Mouse (Mus musculus) embryonic facial prominence, embryonic 14.5 days (tissue): ENCODE measurements around the gene Shcbp1l. TPM values are rescaled to one million over a fixed set of nuclear protein-coding genes. Genes with fewer than 3 reads are reported as not detected.
"Not testable (repeated sequence)": the region's sequence is repeated elsewhere in the genome, so short reads cannot be mapped to it uniquely, and the experiment has no call there.

ENCODE experiments used
- ATAC-seq: fragments of 200-750 bp; cut with Nextera tagmentation; 2 replicates; pipeline ENCODE4 v1.8.0; 2017; ENCODE audit warnings: low read depth, moderate number of reproducible peaks, moderate TSS enrichment
- DNase-seq: peaks from one replicate; pipeline ENCODE4 v3.0.0-alpha.2; 2015; ENCODE audit warnings: low spot score
- H3K27ac ChIP-seq: fragments of 300-500 bp; sonication (generic); replicated peaks from 2 replicates; pipeline ENCODE4 v1.5.1; 2014; ENCODE audit warnings: low read depth, mild to moderate bottlenecking, low read length, moderate library complexity
- H3K27me3 ChIP-seq: fragments of 300-500 bp; sonication (generic); replicated peaks from 2 replicates; pipeline ENCODE4 v1.6.1; 2014; ENCODE audit warnings: low read length; ENCODE audit not compliant: control insufficient read depth, insufficient read depth
- H3K36me3 ChIP-seq: fragments of 300-500 bp; sonication (generic); 2 replicates; pipeline ENCODE4 v1.6.1; 2014; ENCODE audit warnings: low read length, mixed read lengths; ENCODE audit not compliant: control insufficient read depth, insufficient read depth
- H3K4me1 ChIP-seq: fragments of 300-500 bp; sonication (generic); 2 replicates; pipeline ENCODE4 v1.6.1; 2014; ENCODE audit warnings: antibody characterized with exemption, low read length; ENCODE audit not compliant: control insufficient read depth, insufficient read depth
- H3K4me2 ChIP-seq: fragments of 300-500 bp; sonication (generic); 2 replicates; pipeline ENCODE4 v1.6.1; 2014; ENCODE audit warnings: low read depth, mild to moderate bottlenecking, low read length, moderate library complexity, mixed read lengths
- H3K4me3 ChIP-seq: fragments of 300-500 bp; sonication (generic); 2 replicates; pipeline ENCODE4 v1.5.1; 2014; ENCODE audit warnings: low read depth, mild to moderate bottlenecking, low read length
- H3K9ac ChIP-seq: fragments of 300-500 bp; sonication (generic); 2 replicates; pipeline ENCODE4 v1.6.1; 2014; ENCODE audit warnings: low read depth, mild to moderate bottlenecking, low read length, moderate library complexity, mixed read lengths
- H3K9me3 ChIP-seq: fragments of 300-500 bp; sonication (generic); 2 replicates; pipeline ENCODE4 v1.6.1; 2016; ENCODE audit warnings: low read length; ENCODE audit not compliant: control insufficient read depth
- WGBS: fragments of 180-500 bp; shearing (Covaris S2); extraction: QIAGEN DNeasy Blood & Tissue Kit; methylation state at CpG from one replicate; pipeline ENCODE4 v1.1.7; 2014; 5-methylcytosine and 5-hydroxymethylcytosine counted together
- polyA plus RNA-seq: library from polyadenylated mRNA; unstranded; fragments of >200 nt; fragmentation: Nextera tagmentation; extraction: Ambion mirVana; gene quantifications from 2 replicates; pipeline ENCODE4 v1.2.1, GENCODE M21; 2014

The Shcbp1l gene
- polyA plus RNA-seq, 1 experiment from 2014 or later, result 0.21 TPM

DNA sequence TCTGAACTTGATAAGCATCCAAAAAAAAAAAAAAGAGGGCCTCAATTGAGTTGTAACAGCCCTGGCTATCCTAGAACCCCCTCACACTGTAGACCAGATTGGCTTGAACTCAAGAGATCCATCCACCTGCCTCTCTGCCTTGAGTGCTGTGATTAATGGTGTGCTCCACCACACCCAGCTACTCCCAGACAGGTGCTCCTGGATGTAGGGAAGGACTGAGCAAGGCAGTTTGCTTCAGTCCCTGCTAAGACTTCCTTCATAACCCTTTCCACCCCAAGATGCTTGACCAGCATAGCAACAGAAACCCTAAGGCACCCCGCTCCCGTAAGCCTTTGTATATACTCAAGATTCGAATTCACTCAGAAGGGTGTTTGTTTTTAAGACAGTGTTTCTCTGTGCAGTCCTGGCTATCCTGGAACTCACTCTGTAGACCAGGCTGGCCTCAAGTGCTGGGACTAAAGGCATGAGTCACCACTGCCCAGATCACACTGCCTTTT is 28.2 kb downstream of the Shcbp1l start:
- Histone ChIP-seq H3K9me3 (no peaks in the 10 kb centered on the region), H3K4me1 (no peaks in the 10 kb centered on the region), H3K27me3 (no peaks in the 10 kb centered on the region), H3K27ac (no peak overlapping the region), H3K4me2 (no peak overlapping the region), H3K9ac (no peak overlapping the region), H3K36me3 (peaks cover 67% of the 10 kb centered on the region), H3K4me3 (no peak overlapping the region)
- 75% methylated on average over 3 of the region's 3 CpGs for WGBS
- no peak for ATAC-seq
- no peak for DNase-seq

DNA sequence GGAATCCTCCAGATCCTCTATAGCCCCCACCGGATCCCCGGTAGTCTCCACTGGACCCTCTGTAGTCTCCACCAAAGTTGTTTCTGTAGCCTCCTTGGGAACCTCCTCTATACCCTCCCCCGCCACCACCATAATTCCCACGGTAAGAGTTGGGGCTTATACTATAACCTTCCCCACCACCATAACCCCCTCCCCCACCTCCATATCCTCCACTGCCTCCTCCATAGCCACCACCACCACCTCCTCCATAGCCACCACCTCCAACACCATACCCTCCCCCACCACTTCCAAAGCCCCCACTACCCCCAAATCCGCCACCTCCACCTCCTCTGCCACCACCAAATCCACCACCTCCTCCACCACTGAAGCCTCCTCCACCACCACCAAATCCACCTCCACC is 31.2 kb downstream of the Shcbp1l start:
- no peak overlapping the region for H3K27ac ChIP-seq
- no peak for ATAC-seq

GRCm38 (mm10) chr1:153461796-153462195 is 36.8 kb downstream of the Shcbp1l start:
- DNase-seq, result no peak
- H3K9me3 ChIP-seq, result no peaks in the 10 kb centered on the region
- H3K27me3 ChIP-seq, result no peaks in the 10 kb centered on the region
- no peaks in the 10 kb centered on the region for H3K4me1 ChIP-seq
- no peak overlapping the region for H3K4me3 ChIP-seq
- H3K36me3 ChIP-seq, result peaks cover 95% of the 10 kb centered on the region
- H3K27ac ChIP-seq, result no peak overlapping the region
- ATAC-seq, result no peak
- no peak overlapping the region for H3K4me2 ChIP-seq
- no peak overlapping the region for H3K9ac ChIP-seq
- WGBS, result 98% methylated on average over 1 of the region's 1 CpGs

More for the DNA sequence above, 31.2 kb downstream of the Shcbp1l start:
- H3K9ac ChIP-seq, result no peak overlapping the region
- no peak overlapping the region for H3K4me2 ChIP-seq
- no peak overlapping the region for H3K4me3 ChIP-seq
- H3K9me3 ChIP-seq, result no peaks in the 10 kb centered on the region
- H3K4me1 ChIP-seq, result no peaks in the 10 kb centered on the region
- DNase-seq, result no peak
- H3K27me3 ChIP-seq, result no peaks in the 10 kb centered on the region
- peaks cover 91% of the 10 kb centered on the region for H3K36me3 ChIP-seq
- 85% methylated on average over 5 of the region's 5 CpGs for WGBS

- H3K27ac ChIP-seq, result no peak overlapping the region
- H3K9me3 ChIP-seq, result no peaks in the 10 kb centered on the region
- WGBS, result 94% methylated on average over 1 of the region's 1 CpGs
- no peak overlapping the region for H3K4me3 ChIP-seq
- H3K4me2 ChIP-seq, result no peak overlapping the region
- peaks cover 84% of the 10 kb centered on the region for H3K36me3 ChIP-seq
- DNase-seq (no peak), ATAC-seq (no peak)
- no peaks in the 10 kb centered on the region for H3K27me3 ChIP-seq
- H3K4me1 ChIP-seq, result peaks cover 6% of the 10 kb centered on the region
- no peak overlapping the region for H3K9ac ChIP-seq
Observed at GRCm38 (mm10) chr1:153479296-153479695, 54.3 kb downstream of the Shcbp1l start.

DNA sequence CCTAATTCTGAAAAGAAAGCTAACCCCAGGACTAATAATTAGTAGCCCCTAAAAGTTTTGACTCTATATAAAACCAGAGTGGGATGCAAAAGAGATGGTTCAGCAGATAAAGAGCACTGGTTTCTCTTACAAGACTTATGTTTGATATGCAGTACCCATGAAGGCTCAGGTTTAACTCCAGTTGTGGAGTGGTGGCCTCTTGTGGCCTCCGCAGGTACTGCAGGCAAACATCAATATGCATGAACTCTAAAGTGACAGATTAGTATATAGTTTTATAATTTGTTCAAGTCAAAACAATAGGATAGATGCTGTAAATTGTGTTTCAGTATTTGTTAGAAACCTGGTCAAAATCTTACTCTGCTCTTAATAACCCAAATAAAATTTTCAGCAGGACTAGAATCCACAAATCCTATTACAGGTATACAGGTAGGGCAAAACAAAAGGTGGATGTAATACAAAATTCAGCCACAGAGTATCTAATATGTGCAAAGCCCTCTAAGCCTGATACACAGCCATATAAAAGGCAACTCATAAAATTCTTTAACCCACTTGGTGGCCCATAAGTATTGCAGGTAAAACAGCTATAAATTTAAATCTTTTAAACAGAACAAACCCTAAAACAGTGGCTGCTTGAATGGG is 55.5 kb downstream of the Shcbp1l start:
- 54% methylated on average over 1 of the region's 1 CpGs for WGBS
- Histone ChIP-seq H3K4me1 (peaks cover 17% of the 10 kb centered on the region), H3K36me3 (peaks cover 72% of the 10 kb centered on the region), H3K4me2 (no peak overlapping the region), H3K27me3 (no peaks in the 10 kb centered on the region), H3K9ac (no peak overlapping the region), H3K9me3 (no peaks in the 10 kb centered on the region), H3K4me3 (no peak overlapping the region), H3K27ac (no peak overlapping the region)
- peak; percentile 50 for DNase-seq
- ATAC-seq, result no peak

DNA sequence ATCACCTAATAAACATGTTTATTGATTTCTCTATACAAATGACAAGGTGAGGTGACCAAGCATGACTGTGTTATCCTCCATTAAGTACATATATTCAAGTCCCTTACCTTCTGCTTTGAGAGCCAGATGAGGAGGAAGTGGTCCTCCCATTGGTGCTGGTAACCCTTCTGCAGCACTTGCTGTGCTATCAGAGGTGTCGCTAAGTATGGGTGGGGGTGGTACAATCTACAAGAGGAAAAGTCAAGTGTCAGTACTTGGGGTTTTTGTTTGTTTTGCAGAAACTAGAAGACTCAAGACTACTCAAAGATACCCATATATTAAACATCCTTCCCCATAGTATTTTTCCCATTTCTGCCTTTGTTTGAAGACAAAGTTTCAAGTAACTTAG is 56.1 kb downstream of the Shcbp1l start:
- no peak for ATAC-seq
- no peaks in the 10 kb centered on the region for H3K9me3 ChIP-seq
- H3K36me3 ChIP-seq, result peaks cover 67% of the 10 kb centered on the region
- WGBS, result 93% methylated on average over 1 of the region's 1 CpGs
- H3K9ac ChIP-seq, result no peak overlapping the region
- no peak overlapping the region for H3K27ac ChIP-seq
- H3K4me1 ChIP-seq, result peaks cover 23% of the 10 kb centered on the region
- H3K4me3 ChIP-seq, result no peak overlapping the region
- no peak for DNase-seq
- H3K27me3 ChIP-seq, result no peaks in the 10 kb centered on the region
- no peak overlapping the region for H3K4me2 ChIP-seq

DNA sequence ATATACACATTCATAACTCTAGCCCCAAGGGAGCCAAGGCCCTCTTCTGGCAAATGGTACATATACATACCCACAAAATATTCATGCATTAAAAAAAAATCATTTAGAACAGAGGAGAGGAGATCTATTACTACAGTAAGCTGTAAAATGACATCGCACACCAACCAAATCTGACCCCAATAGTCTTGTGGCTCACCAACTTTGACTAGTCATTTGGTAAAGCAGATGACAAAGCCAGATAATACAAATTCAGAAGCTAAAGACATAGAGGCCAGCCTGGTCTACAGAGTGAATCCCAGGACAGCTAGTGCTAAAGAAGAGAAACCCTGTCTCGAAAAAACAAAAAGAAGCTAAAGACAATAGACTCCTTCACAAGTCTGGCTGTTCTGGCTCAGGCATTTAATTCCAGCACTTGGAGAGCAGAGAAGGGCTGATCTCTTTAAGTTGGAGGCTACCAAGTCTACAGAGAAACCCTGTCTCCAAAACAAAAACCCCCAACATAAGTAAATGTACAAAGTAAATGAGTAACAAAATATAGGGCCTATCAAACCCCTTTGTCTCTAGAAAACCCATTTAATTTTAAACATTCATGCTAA is 60.3 kb downstream of the Shcbp1l start:
- Histone ChIP-seq H3K9ac (peak overlapping the region; percentile 35; the same call in 1 of the 2 replicates), H3K4me2 (peak overlapping the region; percentile 89), H3K4me1 (peaks cover 26% of the 10 kb centered on the region), H3K27me3 (no peaks in the 10 kb centered on the region), H3K36me3 (peaks cover 24% of the 10 kb centered on the region), H3K4me3 (peak overlapping the region; percentile 83), H3K27ac (no peak overlapping the region), H3K9me3 (no peaks in the 10 kb centered on the region)
- ATAC-seq, result no peak
- 49% methylated on average over 2 of the region's 2 CpGs for WGBS
- DNase-seq, result peak; percentile 8

DNA sequence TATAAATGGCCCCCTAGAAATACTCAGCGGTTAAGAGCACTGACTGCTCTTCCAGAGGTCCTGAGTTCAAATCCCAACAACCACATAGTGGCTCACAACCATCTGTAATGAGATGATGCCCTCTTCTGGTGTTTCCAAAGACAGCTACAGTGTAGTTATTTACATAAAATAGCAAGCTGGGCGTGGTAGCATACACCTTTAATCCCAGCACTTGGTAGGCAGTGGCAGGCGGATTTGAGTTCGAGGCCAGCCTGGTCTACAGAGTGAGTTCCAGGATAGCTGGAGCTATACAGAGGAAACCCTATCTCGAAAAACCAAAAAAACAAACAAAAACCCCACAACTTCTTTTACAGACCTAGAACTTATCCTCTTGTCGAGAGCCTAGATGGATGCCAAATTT is 61.2 kb downstream of the Shcbp1l start:
- not testable (repeated sequence) for H3K9me3 ChIP-seq, ATAC-seq, H3K27ac ChIP-seq, DNase-seq, H3K27me3 ChIP-seq
- 11% methylated on average over 6 of the region's 6 CpGs for WGBS
- peak overlapping the region; percentile 89 for H3K4me2 ChIP-seq
- H3K4me3 ChIP-seq, result peak overlapping the region; percentile 83
- peaks cover 16% of the 10 kb centered on the region for H3K36me3 ChIP-seq
- H3K4me1 ChIP-seq, result peaks cover 26% of the 10 kb centered on the region
- peak overlapping the region; percentile 94 for H3K9ac ChIP-seq
